Mouse (Mus musculus): ENCODE data around the gene Neu2. TPM values are rescaled to one million over a fixed set of nuclear protein-coding genes. Genes with fewer than 3 reads are reported as not detected.

Neu2 gene
- polyA plus RNA-seq, 1 experiment, result 0.29 TPM

GRCm38 (mm10) chr1:87482546-87482945 is 27.1 kb upstream of the Neu2 start:
- no peak for DNase-seq (ENCODE audit: low read depth in 1 of 2, low spot score in 2 of 2)
- Histone ChIP-seq H3K27me3 (ENCODE audit: control insufficient read depth, insufficient read depth, low read length) (no peaks in the 10 kb centered on the region), H3K4me3 (ENCODE audit: extremely low read depth, insufficient read depth, insufficient read length) (no peak overlapping the region), H3K36me3 (ENCODE audit: control insufficient read depth, insufficient read depth, low read length) (no peaks in the 10 kb centered on the region), H3K27ac (ENCODE audit: insufficient read depth, low read length) (no peak overlapping the region), H3K4me1 (ENCODE audit: control insufficient read depth, insufficient read depth, insufficient read length) (no peaks in the 10 kb centered on the region)
- TF ChIP-seq POLR2A (IDR thresholded peaks at IDR 0.05; ENCODE audit: low read depth, low read length), result no peak
- TF ChIP-seq CTCF (IDR thresholded peaks at IDR 0.05; ENCODE audit: extremely low read depth, insufficient read depth, insufficient read length, insufficient replicate concordance), result no peak
- 83% methylated on average over 4 of the region's 4 CpGs for WGBS

GRCm38 (mm10) chr1:87486386-87486785 is 23.3 kb upstream of the Neu2 start:
- H3K27me3 ChIP-seq (ENCODE audit: control insufficient read depth, insufficient read depth, low read length), result no peaks in the 10 kb centered on the region

DNA sequence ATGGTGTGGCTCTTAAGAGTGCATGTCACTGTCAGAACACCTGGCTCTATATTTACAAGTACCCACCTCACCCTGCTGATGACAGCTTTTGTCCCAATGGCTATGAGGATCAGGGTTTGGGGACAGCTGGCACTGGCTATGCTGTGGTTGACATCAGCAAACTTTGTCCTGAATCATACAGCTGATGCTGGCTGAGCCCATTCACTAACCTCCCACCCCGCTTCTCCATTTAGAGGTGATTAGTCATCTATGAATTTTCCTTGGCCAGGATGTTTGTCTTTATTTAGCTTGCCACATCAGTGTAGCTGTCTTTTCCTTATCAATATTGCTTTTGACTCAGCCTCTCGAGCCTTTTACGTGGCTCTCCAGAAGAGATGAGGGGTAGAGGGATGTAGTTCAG is 17.4 kb upstream of the Neu2 start:
- Histone ChIP-seq H3K4me3 (ENCODE audit: extremely low read depth, insufficient read depth, insufficient read length) (no peak overlapping the region), H3K27ac (ENCODE audit: insufficient read depth, low read length) (no peak overlapping the region), H3K4me1 (ENCODE audit: control insufficient read depth, insufficient read depth, insufficient read length) (no peaks in the 10 kb centered on the region), H3K36me3 (ENCODE audit: control insufficient read depth, insufficient read depth, low read length) (no peaks in the 10 kb centered on the region), H3K27me3 (ENCODE audit: control insufficient read depth, insufficient read depth, low read length) (no peaks in the 10 kb centered on the region)
- TF ChIP-seq POLR2A (IDR thresholded peaks at IDR 0.05; ENCODE audit: low read depth, low read length), result no peak
- TF ChIP-seq CTCF (IDR thresholded peaks at IDR 0.05; ENCODE audit: extremely low read depth, insufficient read depth, insufficient read length, insufficient replicate concordance), result no peak
- WGBS, result 77% methylated on average over 3 of the region's 3 CpGs
- no peak for DNase-seq (ENCODE audit: low read depth in 1 of 2, low spot score in 2 of 2)

More at GRCm38 (mm10) chr1:87486386-87486785, 23.3 kb upstream of the Neu2 start:
- TF ChIP-seq CTCF (IDR thresholded peaks at IDR 0.05; ENCODE audit: extremely low read depth, insufficient read depth, insufficient read length, insufficient replicate concordance) (no peak), POLR2A (IDR thresholded peaks at IDR 0.05; ENCODE audit: low read depth, low read length) (no peak)
- DNase-seq (ENCODE audit: low read depth in 1 of 2, low spot score in 2 of 2), result no peak
- no peaks in the 10 kb centered on the region for H3K36me3 ChIP-seq (ENCODE audit: control insufficient read depth, insufficient read depth, low read length)
- no peaks in the 10 kb centered on the region for H3K4me1 ChIP-seq (ENCODE audit: control insufficient read depth, insufficient read depth, insufficient read length)
- 33% methylated on average over 6 of the region's 6 CpGs for WGBS
- H3K4me3 ChIP-seq (ENCODE audit: extremely low read depth, insufficient read depth, insufficient read length), result no peak overlapping the region
- no peak overlapping the region for H3K27ac ChIP-seq (ENCODE audit: insufficient read depth, low read length)

DNA sequence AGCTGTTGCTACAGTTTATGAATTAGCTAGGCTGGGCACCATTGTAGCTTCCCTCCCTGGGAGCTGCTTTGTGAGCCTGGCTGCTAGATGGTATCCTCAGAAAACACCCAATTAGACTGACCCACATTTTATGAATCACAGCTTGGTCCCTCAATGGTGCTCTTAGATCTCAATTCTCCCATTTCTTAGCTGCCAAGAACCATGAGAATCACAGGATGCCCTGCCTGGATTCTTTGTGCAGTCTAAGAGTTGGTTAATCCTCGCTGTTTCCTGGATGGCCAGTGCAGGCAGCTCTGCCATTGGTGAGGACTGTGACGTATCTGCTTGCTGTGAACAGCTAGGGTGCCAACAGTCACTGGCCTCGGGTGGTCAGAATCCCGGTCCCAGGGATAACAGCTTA is 16.1 kb upstream of the Neu2 start:
- Histone ChIP-seq H3K27me3 (ENCODE audit: control insufficient read depth, insufficient read depth, low read length) (no peaks in the 10 kb centered on the region), H3K4me3 (ENCODE audit: extremely low read depth, insufficient read depth, insufficient read length) (no peak overlapping the region), H3K27ac (ENCODE audit: insufficient read depth, low read length) (no peak overlapping the region), H3K36me3 (ENCODE audit: control insufficient read depth, insufficient read depth, low read length) (no peaks in the 10 kb centered on the region), H3K4me1 (ENCODE audit: control insufficient read depth, insufficient read depth, insufficient read length) (no peaks in the 10 kb centered on the region)
- TF ChIP-seq POLR2A (IDR thresholded peaks at IDR 0.05; ENCODE audit: low read depth, low read length) (no peak), CTCF (IDR thresholded peaks at IDR 0.05; ENCODE audit: extremely low read depth, insufficient read depth, insufficient read length, insufficient replicate concordance) (no peak)
- DNase-seq (ENCODE audit: low read depth in 1 of 2, low spot score in 2 of 2), result no peak
- WGBS, result 81% methylated on average over 4 of the region's 4 CpGs

DNA sequence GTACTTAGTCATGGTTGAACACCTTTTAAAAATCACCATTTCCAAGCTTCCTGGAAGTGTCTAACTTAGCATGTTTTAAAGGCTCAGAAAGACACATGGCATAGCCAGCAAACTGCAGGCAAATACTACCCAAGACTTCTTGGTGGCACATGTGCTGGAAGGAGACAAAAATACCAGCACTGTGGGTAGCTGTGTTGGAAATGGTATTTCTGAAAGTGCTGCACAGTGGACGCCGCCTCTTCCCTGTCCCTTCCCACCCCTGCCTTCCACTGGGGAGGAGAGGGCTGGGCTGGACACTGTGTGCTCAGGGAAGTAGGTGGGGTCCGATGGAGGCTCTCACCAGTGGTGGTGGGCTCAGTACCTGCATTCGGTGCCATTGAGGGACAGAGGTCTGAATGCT is 4.2 kb upstream of the Neu2 start:
- DNase-seq (ENCODE audit: low read depth in 1 of 2, low spot score in 2 of 2), result no peak
- peaks cover 14% of the 10 kb centered on the region for H3K27me3 ChIP-seq (ENCODE audit: control insufficient read depth, insufficient read depth, low read length)
- no peaks in the 10 kb centered on the region for H3K36me3 ChIP-seq (ENCODE audit: control insufficient read depth, insufficient read depth, low read length)
- H3K27ac ChIP-seq (ENCODE audit: insufficient read depth, low read length), result no peak overlapping the region
- peaks cover 3% of the 10 kb centered on the region; the same call in 1 of the 2 replicates for H3K4me1 ChIP-seq (ENCODE audit: control insufficient read depth, insufficient read depth, insufficient read length)
- TF ChIP-seq CTCF (IDR thresholded peaks at IDR 0.05; ENCODE audit: extremely low read depth, insufficient read depth, insufficient read length, insufficient replicate concordance), result no peak
- WGBS, result 85% methylated on average over 4 of the region's 4 CpGs
- H3K4me3 ChIP-seq (ENCODE audit: extremely low read depth, insufficient read depth, insufficient read length), result no peak overlapping the region

GRCm38 (mm10) chr1:87507857-87508256 is 1.8 kb upstream of the Neu2 start:
- DNase-seq (ENCODE audit: low read depth in 1 of 2, low spot score in 2 of 2), result no peak
- Histone ChIP-seq H3K4me3 (ENCODE audit: extremely low read depth, insufficient read depth, insufficient read length) (no peak overlapping the region), H3K27ac (ENCODE audit: insufficient read depth, low read length) (no peak overlapping the region), H3K36me3 (ENCODE audit: control insufficient read depth, insufficient read depth, low read length) (no peaks in the 10 kb centered on the region), H3K4me1 (ENCODE audit: control insufficient read depth, insufficient read depth, insufficient read length) (peaks cover 3% of the 10 kb centered on the region; the same call in 1 of the 2 replicates), H3K27me3 (ENCODE audit: control insufficient read depth, insufficient read depth, low read length) (peaks cover 15% of the 10 kb centered on the region)
- WGBS, result 73% methylated on average over 6 of the region's 6 CpGs
- TF ChIP-seq CTCF (IDR thresholded peaks at IDR 0.05; ENCODE audit: extremely low read depth, insufficient read depth, insufficient read length, insufficient replicate concordance), result no peak
- TF ChIP-seq POLR2A (IDR thresholded peaks at IDR 0.05; ENCODE audit: low read depth, low read length), result no peak

- no peak for DNase-seq (ENCODE audit: low read depth in 1 of 2, low spot score in 2 of 2)
- H3K27ac ChIP-seq (ENCODE audit: insufficient read depth, low read length), result no peak overlapping the region
- no peak overlapping the region for H3K4me3 ChIP-seq (ENCODE audit: extremely low read depth, insufficient read depth, insufficient read length)
- H3K27me3 ChIP-seq (ENCODE audit: control insufficient read depth, insufficient read depth, low read length), result peaks cover 15% of the 10 kb centered on the region
- peaks cover 3% of the 10 kb centered on the region; the same call in 1 of the 2 replicates for H3K4me1 ChIP-seq (ENCODE audit: control insufficient read depth, insufficient read depth, insufficient read length)
- 26% methylated on average over 26 of the region's 26 CpGs for WGBS
- TF ChIP-seq POLR2A (IDR thresholded peaks at IDR 0.05; ENCODE audit: low read depth, low read length) (no peak), CTCF (IDR thresholded peaks at IDR 0.05; ENCODE audit: extremely low read depth, insufficient read depth, insufficient read length, insufficient replicate concordance) (no peak)
- no peaks in the 10 kb centered on the region for H3K36me3 ChIP-seq (ENCODE audit: control insufficient read depth, insufficient read depth, low read length)
Measured at GRCm38 (mm10) chr1:87508591-87509560, 813 bp upstream of the Neu2 start.
